ENCODE assay signal across 8 mouse cellular contexts in genomic region chr2:103565732-103566422, GRCm38 (mm10). TPM values are rescaled to one million over a fixed set of nuclear protein-coding genes. Genes with fewer than 3 reads are reported as not detected.
DNase-seq lines count a peak whose midpoint lies in the region; ATAC-seq and TF ChIP-seq lines count a peak whose summit lies in the region.

TSS of gene Abtb2 (plus strand) at chr2:103566310.

- DNase-seq in Patski (ENCODE audit: low read depth, low spot score) = no peak
- peak; percentile 93 to 96 for DNase-seq in cerebellum, postnatal 10 days
- DNase-seq in frontal cortex, postnatal 10 days (ENCODE audit: low spot score in 2 of 2) = peak; percentile 81 to 89
- DNase-seq in layer of hippocampus, postnatal 14 days (ENCODE audit: low spot score in 2 of 2) = peak; percentile 86 to 96
- DNase-seq in lung, postnatal 10 days = peak; percentile 95
- DNase-seq in ovary, postnatal 14 days (ENCODE audit: low spot score) = peak; percentile 82
- DNase-seq in thymus, postnatal 10 days (ENCODE audit: low spot score in 2 of 2) = peak; percentile 95 to 97

- peaks cover 46% of the 10 kb centered on the region for H3K4me1 ChIP-seq in hindbrain, embryonic 12.5 days

- H3K4me2 ChIP-seq in hindbrain, embryonic 12.5 days (replicated peaks) = peak within 1 kb of the TSS; percentile 91

- CTCF ChIA-PET in Patski (lab: Charles Lee) = interaction anchor here (0.9 to 6.5 kb wide), 8 partner anchors 23 to 179 kb away, joined by 3 to 75 read pairs (median 4); no protein-coding TSS in a partner anchor

- H3K27ac ChIP-seq in hindbrain, embryonic 12.5 days = peak within 1 kb of the TSS; percentile 86

- WGBS in hindbrain, embryonic 12.5 days = under 1% methylated on average over 34 of the region's 34 CpGs

- H3K4me3 ChIP-seq in hindbrain, embryonic 12.5 days = peak within 1 kb of the TSS; percentile 81

- ATAC-seq in Patski = peak; percentile 96
- peak; percentile 96 for ATAC-seq in hindbrain, embryonic 12.5 days (ENCODE audit: low FRiP score)

- H3K27me3 ChIP-seq in Patski = peaks cover 9% of the 10 kb centered on the region
- peaks cover 16% of the 10 kb centered on the region for H3K27me3 ChIP-seq in hindbrain, embryonic 12.5 days

- in situ Hi-C loops in Patski (cut with MboI; ENCODE audit: low pct_unique_long_range_greater_than_20kb) = loop anchor here (5.0 to 10.0 kb wide), 5 partner anchors 96 to 419 kb away; no protein-coding TSS in a partner anchor

- no peak for TF ChIP-seq CTCF in Patski (IDR thresholded peaks at IDR 0.05)

- H3K9me3 ChIP-seq in hindbrain, embryonic 12.5 days (replicated peaks) = no peaks in the 10 kb centered on the region

- no peaks in the 10 kb centered on the region for H3K36me3 ChIP-seq in hindbrain, embryonic 12.5 days

- POLR2A ChIA-PET in Patski (lab: Charles Lee) = interaction anchor here (1.0 to 1.5 kb wide), 4 partner anchors 11 to 173 kb away, joined by 3 to 4 read pairs (median 4); no protein-coding TSS in a partner anchor

- H3K9ac ChIP-seq in hindbrain, embryonic 12.5 days = peak within 1 kb of the TSS; percentile 78

RNA-seq across cellular contexts. Expression of gene Abtb2, which starts in this region (rescaled TPM):
- 6.0 TPM for polyA plus RNA-seq in Patski (2021)
- 26.2 and 27.3 TPM in 2 replicates for polyA plus RNA-seq in hindbrain, embryonic 12.5 days (2016; fragmentation: Nextera tagmentation; extraction: Ambion mirVana)
- total RNA-seq in layer of hippocampus, postnatal 14 days (2021) = 10 to 100 TPM; 16.3 to 18.5 TPM
